In genomic region chr17:57099629-57100325, GRCm38 (mm10) we compare ENCODE assay signal across 8 mouse cellular contexts. TPM values are rescaled to one million over a fixed set of nuclear protein-coding genes. Genes with fewer than 3 reads are reported as not detected.
DNase-seq lines count a peak whose midpoint lies in the region; ATAC-seq and TF ChIP-seq lines count a peak whose summit lies in the region.
"Had no signal": no experiment of that assay in that cellular context is flagged by ENCODE, and none has a peak within 500 bp of the region (broad histone marks: within the 10 kb centered on the region; RNA-seq: fewer than 3 reads in every experiment).

No protein-coding gene starts in this region.

- H3K27ac ChIP-seq in hindbrain, embryonic 13.5 days, result no peak overlapping the region
- H3K27ac ChIP-seq in hindbrain, embryonic 12.5 days, result no peak overlapping the region
- peak overlapping the region; percentile 79 for H3K27ac ChIP-seq in CH12.LX (ENCODE audit: insufficient read depth, low read depth)
- H3K27ac ChIP-seq in liver, embryonic 11.5 days (ENCODE audit: low read depth, low read length), result no peak overlapping the region
- H3K27ac ChIP-seq: stomach, embryonic 15.5 days had no signal

- H3K9ac ChIP-seq in hindbrain, embryonic 13.5 days, result no peak overlapping the region
- no peak overlapping the region for H3K9ac ChIP-seq in hindbrain, embryonic 12.5 days
- peak overlapping the region; percentile 29; the same call in 1 of the 2 replicates for H3K9ac ChIP-seq in CH12.LX (ENCODE audit: insufficient read depth, low read depth)
- no peak overlapping the region for H3K9ac ChIP-seq in liver, embryonic 11.5 days (ENCODE audit: low read depth, low read length)
- H3K9ac ChIP-seq: stomach, embryonic 15.5 days had no signal

- TF ChIP-seq POLR2A in CH12.LX (IDR thresholded peaks at IDR 0.05; ENCODE audit: low read depth, low read length), result peak; percentile 54

- dilution Hi-C loops in CH12.LX (cut with MboI; ENCODE audit: extremely low pct_ligation_motif_present, extremely low pct_unique_long_range_greater_than_20kb, low sequenced_read_pairs), result no loop called here

- no peaks in the 10 kb centered on the region for H3K36me3 ChIP-seq in hindbrain, embryonic 13.5 days
- H3K36me3 ChIP-seq in hindbrain, embryonic 12.5 days, result no peaks in the 10 kb centered on the region
- peaks cover 7 to 31% of the 10 kb centered on the region in 2 experiments for H3K36me3 ChIP-seq in CH12.LX (replicated peaks in 1 of 2; ENCODE audit: control insufficient read depth in 1 of 2, insufficient read depth in 1 of 2, low read length in 1 of 2)
- H3K36me3 ChIP-seq in liver, embryonic 11.5 days (ENCODE audit: control insufficient read depth, insufficient read depth, low read length), result no peaks in the 10 kb centered on the region
- H3K36me3 ChIP-seq: stomach, embryonic 15.5 days had no signal

- in situ Hi-C loops in CH12.LX (cut with MboI; ENCODE audit: low pct_ligation_motif_present, low pct_unique_long_range_greater_than_20kb, low sequenced_read_pairs), result loop anchor here (5.0 to 25.0 kb wide), 2 partner anchors 68 to 238 kb away; no protein-coding TSS in a partner anchor

- H3K27me3 ChIP-seq in hindbrain, embryonic 13.5 days, result peaks cover 9% of the 10 kb centered on the region; the same call in 1 of the 2 replicates
- H3K27me3 ChIP-seq in hindbrain, embryonic 12.5 days, result peaks cover 6% of the 10 kb centered on the region
- H3K27me3 ChIP-seq in CH12.LX (replicated peaks), result no peaks in the 10 kb centered on the region
- H3K27me3 ChIP-seq in liver, embryonic 11.5 days (replicated peaks; ENCODE audit: control insufficient read depth, insufficient read depth, low read length), result peaks cover 5% of the 10 kb centered on the region
- H3K27me3 ChIP-seq: stomach, embryonic 15.5 days had no signal

- 5% methylated on average over 10 of the region's 10 CpGs for WGBS in hindbrain, embryonic 13.5 days
- 8% methylated on average over 10 of the region's 10 CpGs for WGBS in hindbrain, embryonic 12.5 days
- WGBS in liver, embryonic 11.5 days, result 7% methylated on average over 10 of the region's 10 CpGs

- no peak overlapping the region for H3K4me3 ChIP-seq in hindbrain, embryonic 13.5 days
- no peak overlapping the region for H3K4me3 ChIP-seq in hindbrain, embryonic 12.5 days
- H3K4me3 ChIP-seq in CH12.LX (replicated peaks in 1 of 3; ENCODE audit: low read depth in 2 of 3, low read length in 2 of 3, poor library complexity in 1 of 3), result peak overlapping the region in 1 of 3 experiments; percentile 3
- H3K4me3 ChIP-seq in liver, embryonic 11.5 days (ENCODE audit: low read depth, low read length), result peak overlapping the region; percentile 10; the same call in 1 of the 2 replicates
- H3K4me3 ChIP-seq: stomach, embryonic 15.5 days had no signal

- no peak for ATAC-seq in hindbrain, embryonic 13.5 days (ENCODE audit: low FRiP score)
- no peak for ATAC-seq in hindbrain, embryonic 12.5 days (ENCODE audit: low FRiP score)
- ATAC-seq in liver, embryonic 11.5 days (replicated peaks; ENCODE audit: low FRiP score), result peak; percentile 79

- DNase-seq in CH12.LX (ENCODE audit: extremely low read depth) (peak; percentile 86), R1 (ENCODE audit: low read depth, low spot score) (peak; percentile 87)
- DNase-seq in liver, embryonic 11.5 days (ENCODE audit: low spot score), result peak; percentile 63
- no peak for DNase-seq in layer of hippocampus, postnatal 25 days (ENCODE audit: extremely low spot score in 1 of 2, low spot score in 1 of 2)
- no peak for DNase-seq in gastrocnemius, adult 8-10 months (ENCODE audit: low spot score in 2 of 2)

- peak; percentile 78 for TF ChIP-seq RAD21 in CH12.LX (IDR thresholded peaks at IDR 0.05; ENCODE audit: low read depth, low read length)

- H3K4me1 ChIP-seq in hindbrain, embryonic 13.5 days (replicated peaks), result peaks cover 16% of the 10 kb centered on the region
- peaks cover 16% of the 10 kb centered on the region for H3K4me1 ChIP-seq in hindbrain, embryonic 12.5 days
- H3K4me1 ChIP-seq in CH12.LX (ENCODE audit: control insufficient read depth in 1 of 2, insufficient read depth in 2 of 2), result peaks cover 33 to 73% of the 10 kb centered on the region in 2 experiments
- H3K4me1 ChIP-seq in liver, embryonic 11.5 days (replicated peaks; ENCODE audit: control insufficient read depth, insufficient read depth, low read length), result 0 out of 2 replicates have a peak, but pooled peaks cover 5% of the 10 kb centered on the region

- 0 out of 2 replicates have a peak overlapping the region, but pooled peaks have one; percentile 4 for H3K4me2 ChIP-seq in hindbrain, embryonic 13.5 days
- no peak overlapping the region for H3K4me2 ChIP-seq in hindbrain, embryonic 12.5 days (replicated peaks)
- peak overlapping the region; percentile 30; the same call in 1 of the 2 replicates for H3K4me2 ChIP-seq in CH12.LX (ENCODE audit: insufficient read depth, low read depth, poor library complexity, severe bottlenecking)
- H3K4me2 ChIP-seq in liver, embryonic 11.5 days, result peak overlapping the region; percentile 50
- H3K4me2 ChIP-seq: stomach, embryonic 15.5 days had no signal

- no peaks in the 10 kb centered on the region; the same call in 1 of the 2 replicates for H3K79me2 ChIP-seq in CH12.LX (replicated peaks; ENCODE audit: control insufficient read depth, extremely low read depth, insufficient read depth, poor library complexity, severe bottlenecking)

- peak in 1 of 2 experiments; percentile 71; a peak in 2 of 4 replicates for TF ChIP-seq CTCF in CH12.LX (conservative IDR thresholded peaks at IDR 0.05 in 1 of 2, IDR thresholded peaks at IDR 0.05 in 1 of 2; ENCODE audit: low read depth in 2 of 2, low read length in 2 of 2)

- peak; percentile 59 for TF ChIP-seq EP300 in CH12.LX (IDR thresholded peaks at IDR 0.05; ENCODE audit: low read length)

- H3K9me3 ChIP-seq in hindbrain, embryonic 13.5 days, result no peaks in the 10 kb centered on the region
- no peaks in the 10 kb centered on the region for H3K9me3 ChIP-seq in hindbrain, embryonic 12.5 days (replicated peaks)
- H3K9me3 ChIP-seq in CH12.LX (replicated peaks; ENCODE audit: low read length), result no peaks in the 10 kb centered on the region
- H3K9me3 ChIP-seq in liver, embryonic 11.5 days (ENCODE audit: control insufficient read depth, low read length), result no peaks in the 10 kb centered on the region
- H3K9me3 ChIP-seq: stomach, embryonic 15.5 days had no signal

TF ChIP-seq in CH12.LX, 34 proteins besides CTCF, POLR2A, EP300 and RAD21 (continues in another document):
- TF ChIP-seq TCF12 (IDR thresholded peaks at IDR 0.05; ENCODE audit: low read depth, low read length) (no peak), NRF1 (IDR thresholded peaks at IDR 0.05; ENCODE audit: low read depth, low read length) (no peak)

RNA-seq across cellular contexts. Expression of gene Tnfsf9, which starts 5.3 kb away (rescaled TPM):
- polyA plus RNA-seq in hindbrain, embryonic 13.5 days (2015; fragmentation: Nextera tagmentation; extraction: Ambion mirVana), result 4.6 and 5.5 TPM in 2 replicates
- polyA plus RNA-seq in hindbrain, embryonic 12.5 days (2016; fragmentation: Nextera tagmentation; extraction: Ambion mirVana), result 5.8 and 6.1 TPM in 2 replicates
- total RNA-seq in CH12.LX (2012; rRNA removed) (252 and 321 TPM in 2 replicates), CH12.LX (2014; rRNA removed) (106 and 123 TPM in 2 replicates)
- polyA plus RNA-seq in CH12.LX (2012; ENCODE audit: insufficient read length, low read depth), result 129 and 137 TPM in 2 replicates
- 5.4 and 6.4 TPM in 2 replicates for polyA plus RNA-seq in liver, embryonic 11.5 days (2014; fragmentation: Nextera tagmentation; extraction: Ambion mirVana)
- under 1 TPM; 0.54 to 0.85 TPM for total RNA-seq in layer of hippocampus, postnatal 25 days (2021)
- total RNA-seq in gastrocnemius, adult 8-10 months (2022), result under 1 TPM in 1 of 4 experiments, not detected in 3; 0.38 TPM

RNA-seq across cellular contexts. Expression of gene Tubb4a, which starts 12.2 kb away (rescaled TPM):
- polyA plus RNA-seq in hindbrain, embryonic 13.5 days (2015; fragmentation: Nextera tagmentation; extraction: Ambion mirVana), result 314 and 346 TPM in 2 replicates
- 197 and 227 TPM in 2 replicates for polyA plus RNA-seq in hindbrain, embryonic 12.5 days (2016; fragmentation: Nextera tagmentation; extraction: Ambion mirVana)
- total RNA-seq in CH12.LX (2012; rRNA removed), result 0.42 and 0.89 TPM in 2 replicates
- 0.09 TPM in 1 of 2 replicates, not detected in the other for total RNA-seq in CH12.LX (2014; rRNA removed)
- 2.0 and 2.1 TPM in 2 replicates for polyA plus RNA-seq in CH12.LX (2012; ENCODE audit: insufficient read length, low read depth)
- polyA plus RNA-seq in liver, embryonic 11.5 days (2014; fragmentation: Nextera tagmentation; extraction: Ambion mirVana), result 4.5 and 5.0 TPM in 2 replicates
- total RNA-seq in layer of hippocampus, postnatal 25 days (2021), result 100 to 1,000 TPM; 633 to 647 TPM
- total RNA-seq in gastrocnemius, adult 8-10 months (2022), result under 1 TPM; 0.53 to 0.88 (median 0.64) TPM

RNA-seq across cellular contexts. Expression of gene Dennd1c, which starts 21.5 kb away (rescaled TPM):
- polyA plus RNA-seq in hindbrain, embryonic 13.5 days (2015; fragmentation: Nextera tagmentation; extraction: Ambion mirVana), result 4.0 and 4.3 TPM in 2 replicates
- 3.2 and 3.7 TPM in 2 replicates for polyA plus RNA-seq in hindbrain, embryonic 12.5 days (2016; fragmentation: Nextera tagmentation; extraction: Ambion mirVana)
- total RNA-seq in CH12.LX (2012; rRNA removed), result 7.2 and 9.7 TPM in 2 replicates
- total RNA-seq in CH12.LX (2014; rRNA removed), result 6.8 and 7.1 TPM in 2 replicates
- 33.9 and 36.9 TPM in 2 replicates for polyA plus RNA-seq in CH12.LX (2012; ENCODE audit: insufficient read length, low read depth)
- 2.1 and 2.2 TPM in 2 replicates for polyA plus RNA-seq in liver, embryonic 11.5 days (2014; fragmentation: Nextera tagmentation; extraction: Ambion mirVana)
- 1 to 10 TPM in 1 of 2 experiments, under 1 TPM in 1; 0.47 to 2.0 TPM for total RNA-seq in layer of hippocampus, postnatal 25 days (2021)
- under 1 TPM in 3 of 4 experiments, not detected in 1; 0.12 to 0.52 (median 0.44) TPM for total RNA-seq in gastrocnemius, adult 8-10 months (2022)

RNA-seq across cellular contexts. Expression of gene Slc25a23, which starts 40.1 kb away (rescaled TPM):
- 26.5 and 27.6 TPM in 2 replicates for polyA plus RNA-seq in hindbrain, embryonic 13.5 days (2015; fragmentation: Nextera tagmentation; extraction: Ambion mirVana)
- polyA plus RNA-seq in hindbrain, embryonic 12.5 days (2016; fragmentation: Nextera tagmentation; extraction: Ambion mirVana), result 18.7 and 22.5 TPM in 2 replicates
- 5.1 and 6.9 TPM in 2 replicates for total RNA-seq in CH12.LX (2012; rRNA removed)
- 1.4 and 2.2 TPM in 2 replicates for total RNA-seq in CH12.LX (2014; rRNA removed)
- polyA plus RNA-seq in CH12.LX (2012; ENCODE audit: insufficient read length, low read depth), result 12.1 and 13.8 TPM in 2 replicates
- polyA plus RNA-seq in liver, embryonic 11.5 days (2014; fragmentation: Nextera tagmentation; extraction: Ambion mirVana), result 5.2 and 6.3 TPM in 2 replicates
- 100 to 1,000 TPM; 351 to 373 TPM for total RNA-seq in layer of hippocampus, postnatal 25 days (2021)
- total RNA-seq in gastrocnemius, adult 8-10 months (2022), result 10 to 100 TPM; 28.2 to 32.7 (median 31.3) TPM

RNA-seq across cellular contexts. Expression of gene Crb3, which starts 40.9 kb away (rescaled TPM):
- 2.9 TPM in 2 replicates for polyA plus RNA-seq in hindbrain, embryonic 13.5 days (2015; fragmentation: Nextera tagmentation; extraction: Ambion mirVana)
- 2.7 and 3.8 TPM in 2 replicates for polyA plus RNA-seq in hindbrain, embryonic 12.5 days (2016; fragmentation: Nextera tagmentation; extraction: Ambion mirVana)
- total RNA-seq in CH12.LX (2012; rRNA removed), result 0.13 and 0.25 TPM in 2 replicates
- not detected in 2 replicates for total RNA-seq in CH12.LX (2014; rRNA removed)
- polyA plus RNA-seq in CH12.LX (2012; ENCODE audit: insufficient read length, low read depth), result not detected in 2 replicates
- polyA plus RNA-seq in liver, embryonic 11.5 days (2014; fragmentation: Nextera tagmentation; extraction: Ambion mirVana), result 3.2 and 3.4 TPM in 2 replicates
- under 1 TPM in 1 of 2 experiments, not detected in 1; 0.99 TPM for total RNA-seq in layer of hippocampus, postnatal 25 days (2021)
- total RNA-seq in gastrocnemius, adult 8-10 months (2022), result under 1 TPM in 1 of 4 experiments, not detected in 3; 0.34 TPM

Comparison
In these comparisons a context has a peak if more than half of its experiments do, and no peak if none do; other contexts are left out.
1. DNase-seq: peak in CH12.LX (single experiment), R1 (single experiment) and liver, embryonic 11.5 days (single experiment); none in layer of hippocampus, postnatal 25 days (0 of 2) and gastrocnemius, adult 8-10 months (0 of 2).
2. RNA of gene Tnfsf9, which starts 5.3 kb away (polyA plus RNA-seq): 129 to 137 TPM in CH12.LX; 5.8 to 6.1 TPM in hindbrain, embryonic 12.5 days, 4.6 to 5.5 TPM in hindbrain, embryonic 13.5 days and 5.4 to 6.4 TPM in liver, embryonic 11.5 days; every median in the first group is over 10 times any median in the second.
3. RNA of gene Tubb4a, which starts 12.2 kb away (polyA plus RNA-seq): 314 to 346 TPM in hindbrain, embryonic 13.5 days and 197 to 227 TPM in hindbrain, embryonic 12.5 days; 4.5 to 5.0 TPM in liver, embryonic 11.5 days and 2.0 to 2.1 TPM in CH12.LX; every median in the first group is over 10 times any median in the second.